Mouse (Mus musculus) liver, postnatal 0 days (tissue): ENCODE measurements at regions not wholly inside any gene's neighbourhood (a gene's known extent, or its start where the extent isn't known, plus 50 kb on each side); places are given as distances from the start of the nearest gene placed in this dataset.
"Not testable (repeated sequence)": the region's sequence is repeated elsewhere in the genome, so short reads cannot be mapped to it uniquely, and the experiment has no call there.

ENCODE experiments used
- ATAC-seq: fragments of 200-750 bp; cut with Nextera tagmentation; 2 replicates; pipeline ENCODE4 v1.8.0; 2017; ENCODE audit warnings: mild to moderate bottlenecking, moderate library complexity
- DNase-seq: peaks from one replicate; pipeline ENCODE4 v3.0.0-alpha.2; 2016
- H3K27ac ChIP-seq: fragments of 300-500 bp; sonication (generic); 2 replicates; pipeline ENCODE4 v1.5.1; 2014; ENCODE audit warnings: antibody characterized with exemption, moderate library complexity, mild to moderate bottlenecking, low read depth
- H3K27me3 ChIP-seq: fragments of 300-500 bp; sonication (generic); 2 replicates; pipeline ENCODE4 v1.6.1; 2014; ENCODE audit warnings: low read length, control low read depth, mixed read lengths; ENCODE audit not compliant: insufficient read depth
- H3K36me3 ChIP-seq: fragments of 300-500 bp; sonication (generic); replicated peaks from 2 replicates; pipeline ENCODE4 v1.6.1; 2014; ENCODE audit warnings: mild to moderate bottlenecking, control low read depth, low read length, moderate library complexity, mixed read lengths; ENCODE audit not compliant: insufficient read depth
- H3K4me1 ChIP-seq: fragments of 300-500 bp; sonication (generic); 2 replicates; pipeline ENCODE4 v1.6.1; 2014; ENCODE audit warnings: antibody characterized with exemption, mild to moderate bottlenecking, control low read depth; ENCODE audit not compliant: insufficient read depth
- H3K4me2 ChIP-seq: fragments of 300-500 bp; sonication (generic); 2 replicates; pipeline ENCODE4 v1.6.1; 2014; ENCODE audit warnings: low read depth, mild to moderate bottlenecking, low read length, moderate library complexity, mixed read lengths
- H3K4me3 ChIP-seq: fragments of 300-500 bp; sonication (generic); 2 replicates; pipeline ENCODE4 v1.5.1; 2014; ENCODE audit warnings: low read depth, low read length
- H3K9ac ChIP-seq: fragments of 300-500 bp; sonication (generic); replicated peaks from 2 replicates; pipeline ENCODE4 v1.6.1; 2014; ENCODE audit warnings: mild to moderate bottlenecking, moderate library complexity
- H3K9me3 ChIP-seq: fragments of 300-500 bp; sonication (generic); 2 replicates; pipeline ENCODE4 v1.6.1; 2016; ENCODE audit warnings: mild to moderate bottlenecking, control low read depth, low read length, mixed read lengths
- CTCF ChIP-seq: sonication (generic); IDR thresholded peaks from 2 replicates; pipeline ENCODE4 v1.5.1; 2016; ENCODE audit warnings: antibody characterized with exemption, low read depth
- EP300 ChIP-seq: IDR thresholded peaks from 2 replicates; pipeline ENCODE4 v1.6.1; 2016; ENCODE audit warnings: antibody characterized with exemption, low read depth, mild to moderate bottlenecking
- WGBS: fragments of 180-500 bp; shearing (Covaris S2); extraction: QIAGEN DNeasy Blood & Tissue Kit; methylation state at CpG from one replicate; pipeline ENCODE4 v1.1.7; 2014; ENCODE audit not compliant: insufficient replicate concordance; 5-methylcytosine and 5-hydroxymethylcytosine counted together

- DNase-seq (no peak), ATAC-seq (no peak)
- TF ChIP-seq EP300 (no peak), CTCF (no peak)
- H3K36me3 ChIP-seq: no peaks in the 10 kb centered on the region
- no peaks in the 10 kb centered on the region for H3K4me1 ChIP-seq
- H3K27me3 ChIP-seq: no peaks in the 10 kb centered on the region
- no peak overlapping the region for H3K9ac ChIP-seq
- WGBS: 76% methylated on average over 5 of the region's 5 CpGs
- H3K9me3 ChIP-seq: no peaks in the 10 kb centered on the region
- H3K27ac ChIP-seq: no peak overlapping the region
- no peak overlapping the region for H3K4me3 ChIP-seq
- no peak overlapping the region for H3K4me2 ChIP-seq
Observed at GRCm38 (mm10) chr14:87261726-87262125, 120.7 kb upstream of the Diaph3 start.

DNA sequence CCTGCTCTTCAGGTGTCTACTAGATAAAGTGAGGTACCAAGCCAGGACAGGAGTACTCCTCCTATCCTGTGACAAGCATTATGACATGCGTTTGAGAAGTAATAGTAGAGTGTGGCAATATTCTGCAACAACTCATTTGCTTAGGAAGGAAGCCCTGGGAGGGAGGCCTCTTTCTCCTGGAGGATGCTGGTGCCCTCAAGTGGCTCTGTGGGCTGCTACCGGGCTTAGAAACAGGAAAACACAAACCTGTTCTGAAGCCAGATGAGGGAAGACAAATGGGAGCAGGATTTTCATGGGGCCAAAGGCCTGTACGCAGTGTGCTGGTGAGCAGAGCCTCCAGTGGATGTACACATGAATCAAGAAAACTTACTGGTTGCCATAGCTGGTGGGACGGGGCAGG is 123.8 kb upstream of the Diaph3 start:
- no peak overlapping the region for H3K4me2 ChIP-seq
- no peak overlapping the region for H3K4me3 ChIP-seq
- H3K9me3 ChIP-seq: no peaks in the 10 kb centered on the region
- TF ChIP-seq EP300 (no peak), CTCF (no peak)
- WGBS: 69% methylated on average over 4 of the region's 4 CpGs
- no peak overlapping the region for H3K9ac ChIP-seq
- H3K27me3 ChIP-seq: no peaks in the 10 kb centered on the region
- H3K36me3 ChIP-seq: no peaks in the 10 kb centered on the region
- H3K4me1 ChIP-seq: no peaks in the 10 kb centered on the region
- ATAC-seq: no peak
- no peak for DNase-seq
- H3K27ac ChIP-seq: no peak overlapping the region

DNA sequence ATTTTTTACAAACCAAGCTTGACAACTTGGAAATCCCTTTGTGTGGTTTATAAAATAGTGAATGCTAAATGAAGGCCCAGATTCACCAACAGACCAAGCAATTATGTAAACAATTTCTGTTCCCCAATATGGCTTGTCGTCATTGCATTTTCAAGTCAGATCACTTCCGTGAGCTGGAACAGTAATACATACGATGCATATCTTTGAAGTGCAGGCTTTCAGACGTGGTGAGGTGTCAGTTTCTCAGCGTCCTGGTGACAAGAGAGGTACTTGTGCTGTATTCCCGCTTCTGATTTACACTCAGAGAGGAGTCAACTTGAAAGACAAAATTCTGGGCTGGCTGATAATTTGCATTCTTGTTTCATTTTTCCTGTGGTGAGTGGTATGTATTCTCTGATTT is 125.3 kb upstream of the Diaph3 start:
- H3K27me3 ChIP-seq: no peaks in the 10 kb centered on the region
- no peak for DNase-seq
- no peaks in the 10 kb centered on the region for H3K4me1 ChIP-seq
- no peak overlapping the region for H3K9ac ChIP-seq
- H3K4me3 ChIP-seq: no peak overlapping the region
- H3K4me2 ChIP-seq: no peak overlapping the region
- H3K27ac ChIP-seq: no peak overlapping the region
- H3K9me3 ChIP-seq: no peaks in the 10 kb centered on the region
- ATAC-seq: no peak
- 46% methylated on average over 6 of the region's 6 CpGs for WGBS
- TF ChIP-seq CTCF: no peak
- H3K36me3 ChIP-seq: no peaks in the 10 kb centered on the region

GRCm38 (mm10) chr14:87289266-87289665 is 127.2 kb upstream of the Tdrd3 start:
- WGBS: 75% methylated on average over 8 of the region's 8 CpGs
- not testable (repeated sequence) for ATAC-seq

GRCm38 (mm10) chr14:87289708-87290243 is 126.7 kb upstream of the Tdrd3 start:
- H3K4me2 ChIP-seq: no peak overlapping the region
- no peaks in the 10 kb centered on the region for H3K9me3 ChIP-seq
- no peaks in the 10 kb centered on the region for H3K36me3 ChIP-seq
- DNase-seq: no peak
- 77% methylated on average over 4 of the region's 4 CpGs for WGBS
- no peak overlapping the region for H3K27ac ChIP-seq
- no peaks in the 10 kb centered on the region for H3K4me1 ChIP-seq
- no peak for TF ChIP-seq EP300
- no peaks in the 10 kb centered on the region for H3K27me3 ChIP-seq
- H3K4me3 ChIP-seq: no peak overlapping the region
- no peak overlapping the region for H3K9ac ChIP-seq
- no peak for ATAC-seq

More at GRCm38 (mm10) chr14:87289266-87289665, 127.2 kb upstream of the Tdrd3 start:
- H3K9ac ChIP-seq, H3K4me1 ChIP-seq, H3K36me3 ChIP-seq, H3K4me3 ChIP-seq, H3K27me3 ChIP-seq, DNase-seq, H3K4me2 ChIP-seq, H3K9me3 ChIP-seq, H3K27ac ChIP-seq: not testable (repeated sequence)

GRCm38 (mm10) chr14:87295206-87295605 is 121.2 kb upstream of the Tdrd3 start:
- Histone ChIP-seq H3K4me2 (no peak overlapping the region), H3K36me3 (no peaks in the 10 kb centered on the region), H3K27me3 (no peaks in the 10 kb centered on the region), H3K9me3 (no peaks in the 10 kb centered on the region), H3K27ac (no peak overlapping the region), H3K9ac (no peak overlapping the region), H3K4me3 (no peak overlapping the region), H3K4me1 (no peaks in the 10 kb centered on the region)
- TF ChIP-seq EP300 (no peak), CTCF (no peak)
- 65% methylated on average over 3 of the region's 3 CpGs for WGBS
- DNase-seq (no peak), ATAC-seq (no peak)

GRCm38 (mm10) chr14:87297160-87297559 is 119.3 kb upstream of the Tdrd3 start:
- no peak for DNase-seq

More at GRCm38 (mm10) chr14:87297160-87297559, 119.3 kb upstream of the Tdrd3 start:
- no peak for ATAC-seq
- Histone ChIP-seq H3K4me2 (no peak overlapping the region), H3K4me1 (no peaks in the 10 kb centered on the region), H3K9ac (no peak overlapping the region), H3K36me3 (no peaks in the 10 kb centered on the region), H3K4me3 (no peak overlapping the region), H3K9me3 (no peaks in the 10 kb centered on the region), H3K27ac (no peak overlapping the region), H3K27me3 (no peaks in the 10 kb centered on the region)
- WGBS: 46% methylated on average over 5 of the region's 5 CpGs
- TF ChIP-seq CTCF (no peak), EP300 (no peak)
